Mouse (Mus musculus) bone marrow, adult 2 months (tissue): ENCODE data around the gene Rnf103.

Experiments used
- CTCF ChIP-seq: fragments of 200-500 bp; IDR thresholded peaks from 2 replicates; pipeline ENCODE4 v1.5.1; 2011; ENCODE audit warnings: low read length, control low read depth; ENCODE audit not compliant: control insufficient read depth, insufficient read depth
- POLR2A ChIP-seq: fragments of 200-500 bp; IDR thresholded peaks from 2 replicates; pipeline ENCODE4 v1.6.1; 2011; ENCODE audit warnings: low read depth, mild to moderate bottlenecking, control low read depth, low read length, borderline replicate concordance; ENCODE audit not compliant: control insufficient read depth

DNA sequence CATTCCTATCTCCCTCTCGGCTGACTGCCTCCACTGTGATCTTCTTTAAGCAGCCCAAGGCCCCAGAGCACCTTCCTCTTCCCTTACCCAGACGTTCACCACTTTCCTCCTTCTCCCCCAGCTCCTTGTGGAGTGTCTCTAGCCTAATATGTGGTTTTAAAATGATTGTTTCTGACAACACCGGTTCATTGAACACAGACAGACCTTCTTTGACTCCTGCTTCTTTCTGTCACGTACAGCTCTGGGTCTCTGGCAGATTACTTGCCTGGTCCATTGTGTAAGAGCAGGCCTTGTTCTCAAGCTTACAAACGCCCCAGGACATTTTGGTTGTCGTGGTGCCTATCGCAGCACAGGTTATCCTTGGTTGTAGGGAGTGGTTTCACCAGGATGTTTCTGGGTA is 12.6 kb upstream of the Rnf103 start:
- TF ChIP-seq POLR2A (no peak), CTCF (no peak)
